Mouse (Mus musculus) CH12.LX (cell line): ENCODE results near the gene Rnf43.

Experiments used
- CHD1 ChIP-seq: IDR thresholded peaks from 2 replicates; pipeline ENCODE4 v1.6.1; 2012; ENCODE audit warnings: low read depth, low read length, improper control_type of control experiment, inconsistent platforms
- CTCF ChIP-seq, 2 experiments: IDR thresholded peaks in 1 of 2; conservative IDR thresholded peaks in 1 of 2; 2 replicates each; pipeline ENCODE4 v1.5.1; 2011 to 2012; ENCODE audit warnings: low read depth in 2 of 2, low read length in 2 of 2, improper control_type of control experiment in 1 of 2, inconsistent platforms in 1 of 2, mild to moderate bottlenecking in 1 of 2, moderate library complexity in 1 of 2
- ELF1 ChIP-seq: IDR thresholded peaks from 2 replicates; pipeline ENCODE4 v1.6.1; 2014; ENCODE audit warnings: low read depth, mild to moderate bottlenecking, inconsistent platforms, low read length, improper control_type of control experiment
- EP300 ChIP-seq: IDR thresholded peaks from 2 replicates; pipeline ENCODE4 v1.6.1; 2011; ENCODE audit warnings: low read length, improper control_type of control experiment
- MAX ChIP-seq: IDR thresholded peaks from 2 replicates; pipeline ENCODE4 v1.6.1; 2011; ENCODE audit warnings: low read length, improper control_type of control experiment
- POLR2A ChIP-seq: IDR thresholded peaks from 2 replicates; pipeline ENCODE4 v1.6.1; 2011; ENCODE audit warnings: low read depth, mild to moderate bottlenecking, improper control_type of control experiment, low read length
- TBP ChIP-seq: conservative IDR thresholded peaks from 2 replicates; pipeline ENCODE4 v1.6.1; 2011; ENCODE audit warnings: low read depth, low read length, improper control_type of control experiment
- USF1 ChIP-seq: IDR thresholded peaks from 2 replicates; pipeline ENCODE4 v1.6.1; 2014; ENCODE audit warnings: low read depth, mild to moderate bottlenecking, inconsistent platforms, low read length, improper control_type of control experiment
- ZC3H11A ChIP-seq: IDR thresholded peaks from 2 replicates; pipeline ENCODE4 v1.6.1; 2012; ENCODE audit warnings: low read depth, mild to moderate bottlenecking, inconsistent platforms, low read length, improper control_type of control experiment
- ZKSCAN1 ChIP-seq: IDR thresholded peaks from 2 replicates; pipeline ENCODE4 v1.6.1; 2012; ENCODE audit warnings: low read depth, inconsistent platforms, low read length, improper control_type of control experiment, borderline replicate concordance
- ZNF384 ChIP-seq: IDR thresholded peaks from 2 replicates; pipeline ENCODE4 v1.6.1; 2012; ENCODE audit warnings: low read depth, low read length, improper control_type of control experiment, inconsistent platforms

DNA sequence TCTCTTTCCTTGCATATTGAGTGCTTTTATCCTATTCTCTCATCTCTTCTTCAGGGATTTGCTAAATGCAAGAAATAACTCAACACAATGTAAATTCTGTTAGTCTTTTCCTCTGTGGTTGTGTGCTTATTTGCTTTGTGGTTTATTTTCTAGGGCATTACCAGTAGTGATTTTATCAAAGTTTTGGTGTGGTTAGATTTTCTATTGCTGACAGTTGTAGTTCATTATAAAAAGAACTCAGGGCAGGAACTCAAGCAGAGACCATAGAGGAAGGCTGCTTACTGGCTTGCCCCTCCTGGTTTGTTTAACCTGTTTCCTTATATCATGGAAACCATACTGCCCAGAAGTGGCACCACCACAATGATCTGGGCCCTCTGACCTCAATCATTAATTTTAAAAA, 19.7 kb upstream of the Rnf43 start:
- TF ChIP-seq TBP (no peak), USF1 (no peak), EP300 (no peak), MAX (no peak), ZKSCAN1 (no peak), ZNF384 (no peak), CHD1 (no peak), ELF1 (no peak), CTCF (conservative IDR thresholded peaks at IDR 0.05 in 1 of 2, IDR thresholded peaks at IDR 0.05 in 1 of 2; ENCODE audit: low read depth in 2 of 2, low read length in 2 of 2) (no peak), ZC3H11A (no peak), POLR2A (no peak)
